Mouse (Mus musculus): ENCODE results near the gene Ina.

- no peak for TF ChIP-seq CTCF (IDR thresholded peaks at IDR 0.05; ENCODE audit: low read depth)
- TF ChIP-seq EP300 (IDR thresholded peaks at IDR 0.05; ENCODE audit: low read depth): no peak
Observed at GRCm38 (mm10) chr19:46983352-46983965, 31.0 kb upstream of the Ina start.
